Mouse (Mus musculus): Measurements from ENCODE around the gene Gucy2g.

DNA sequence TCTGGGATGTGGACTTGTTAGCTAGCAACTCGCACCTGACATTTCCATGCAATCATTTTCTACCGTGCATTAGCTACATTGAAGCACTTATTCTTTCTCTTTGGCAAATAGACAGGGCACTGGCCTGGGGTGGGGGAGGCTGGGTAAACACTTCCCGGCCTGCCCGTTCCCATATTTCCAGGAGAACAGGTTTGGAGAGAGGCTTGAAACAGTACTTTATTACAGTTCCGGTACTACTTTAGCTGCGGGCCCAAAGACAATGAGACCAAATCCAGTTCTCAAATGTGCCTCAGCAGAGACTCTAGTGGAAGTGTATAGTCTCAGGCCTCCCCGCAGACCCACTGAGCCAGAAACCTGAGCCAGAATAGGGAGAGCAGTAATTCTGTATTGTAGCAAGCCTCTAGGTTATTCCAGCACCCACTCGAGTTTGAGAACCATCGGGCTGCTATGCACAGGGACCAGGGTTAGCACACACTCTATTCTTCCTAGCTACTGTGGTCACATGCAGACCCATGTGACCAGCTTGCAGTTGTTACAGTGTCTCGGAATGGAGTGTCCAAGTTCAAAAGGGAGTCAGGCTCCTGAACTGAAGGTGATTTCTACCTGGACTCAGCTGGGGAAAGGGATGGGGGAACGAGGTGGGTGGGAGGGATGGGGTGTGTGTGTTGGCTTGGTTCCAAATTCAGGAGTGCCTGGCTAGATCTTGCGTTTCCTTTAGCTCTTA is 27.3 kb downstream of the Gucy2g start:
- TF ChIP-seq MAFK (IDR thresholded peaks at IDR 0.05; ENCODE audit: insufficient read depth, low read depth, low read length) (no peak), HCFC1 (IDR thresholded peaks at IDR 0.05; ENCODE audit: borderline replicate concordance, insufficient read depth, low read length) (no peak), ZNF384 (IDR thresholded peaks at IDR 0.05; ENCODE audit: low read depth, low read length) (no peak)
